Mouse (Mus musculus): ENCODE results near the gene Hras.
A peak's percentile ranks its signal among the peaks of the same experiment; 100 is the strongest.

Gene Hras

DNA sequence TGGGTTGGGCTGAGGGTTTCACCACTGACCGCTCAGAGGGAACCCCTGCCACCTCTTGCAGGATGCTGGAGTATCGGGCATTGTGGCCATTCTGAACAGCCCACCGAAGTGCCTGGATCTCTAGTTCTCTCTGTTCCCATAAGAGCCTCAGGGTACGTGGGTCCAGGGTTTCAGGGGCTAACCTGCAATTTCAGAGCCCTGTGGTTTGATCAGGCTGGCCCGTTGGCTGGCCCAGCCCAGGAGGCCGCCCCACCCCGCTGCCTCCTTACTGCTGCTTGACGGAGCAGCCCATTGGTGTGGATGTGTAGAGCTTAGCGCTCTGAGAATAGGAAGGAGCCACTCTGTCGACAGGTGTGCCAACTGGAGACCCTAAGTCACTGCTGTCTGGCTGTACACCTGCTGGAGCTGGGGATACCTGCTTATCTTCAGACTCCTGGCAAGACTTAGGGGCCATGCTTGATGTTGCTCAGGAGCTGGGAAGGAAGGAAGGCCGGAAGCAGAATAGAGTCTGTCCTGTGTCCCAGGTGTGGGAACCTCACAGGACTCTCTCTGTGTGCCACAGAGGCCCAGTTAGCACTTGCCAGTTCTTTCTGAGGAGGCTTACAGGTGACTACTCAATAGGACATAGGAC lies 19.9 kb upstream of the Hras start, which contains the start of gene Lmntd2:
Gene Lmntd2, minus strand, starts transcription at position 476 of the 631 bp plus-strand sequence.
- DNase-seq = no peak

GRCm38 (mm10) chr7:141213133-141213532 lies 19.3 kb upstream of the Hras start:
- DNase-seq = no peak

- DNase-seq = no peak
Measured at GRCm38 (mm10) chr7:141210606-141211131, 16.9 kb upstream of the Hras start.

- DNase-seq = no peak
Measured at GRCm38 (mm10) chr7:141210137-141210536, 16.3 kb upstream of the Hras start.

DNA sequence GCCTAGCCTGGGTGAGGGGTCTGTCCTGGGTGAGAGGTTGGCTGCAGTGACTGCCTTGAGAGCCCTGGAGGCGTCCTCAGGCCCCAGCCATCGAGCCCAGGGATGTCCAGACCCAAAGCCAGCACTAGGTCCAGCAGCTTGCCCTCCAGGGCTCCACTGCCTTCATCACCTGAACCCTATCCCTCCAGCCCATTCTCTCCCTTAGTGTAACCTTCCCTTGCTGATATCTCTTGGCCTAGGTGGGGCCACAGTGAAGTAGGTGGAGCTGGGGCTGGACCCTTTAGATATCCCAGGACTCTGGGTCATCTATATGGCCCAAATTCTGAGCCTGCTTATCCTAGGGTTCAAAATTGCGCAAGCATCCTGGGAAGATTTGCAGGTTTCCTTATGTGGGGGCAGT lies 15.7 kb upstream of the Hras start:
- no peak for DNase-seq

DNA sequence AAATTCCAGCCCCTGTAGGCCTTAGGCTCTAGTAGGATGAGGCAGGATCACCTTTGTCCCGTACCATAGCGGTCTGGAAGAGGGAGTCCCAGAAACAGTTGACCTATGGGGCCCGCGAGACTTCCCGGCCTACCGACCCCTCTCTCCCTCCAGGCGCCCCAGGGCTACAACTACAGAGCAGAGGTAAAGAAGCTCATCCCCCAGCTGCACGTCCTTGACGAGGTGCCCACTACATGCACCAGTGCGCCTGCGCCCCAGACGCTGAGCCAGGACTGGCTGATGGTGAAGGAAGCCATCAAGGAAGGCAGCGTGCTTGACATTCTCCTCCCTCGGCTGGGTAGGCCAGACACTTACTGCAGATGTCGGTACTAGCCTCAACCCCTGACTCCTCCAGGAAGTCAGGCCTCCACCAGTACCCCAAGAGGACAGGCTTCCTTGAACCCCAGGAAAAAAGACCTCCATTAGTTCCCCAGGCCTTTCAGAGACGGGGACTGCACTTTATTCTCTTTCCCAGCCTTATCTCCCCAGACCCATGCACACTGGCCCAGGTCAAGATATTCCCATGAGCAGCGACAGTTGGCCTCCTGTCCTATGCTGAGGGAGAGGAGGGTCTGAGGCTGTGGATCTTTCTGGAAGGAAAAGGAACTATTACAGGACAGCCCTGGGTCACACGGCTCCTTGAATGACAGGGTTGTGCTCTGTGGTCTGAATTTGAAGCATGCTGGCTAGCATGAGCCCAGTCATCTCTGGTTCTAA lies 12.6 kb upstream of the Hras start:
- no peak for DNase-seq

DNA sequence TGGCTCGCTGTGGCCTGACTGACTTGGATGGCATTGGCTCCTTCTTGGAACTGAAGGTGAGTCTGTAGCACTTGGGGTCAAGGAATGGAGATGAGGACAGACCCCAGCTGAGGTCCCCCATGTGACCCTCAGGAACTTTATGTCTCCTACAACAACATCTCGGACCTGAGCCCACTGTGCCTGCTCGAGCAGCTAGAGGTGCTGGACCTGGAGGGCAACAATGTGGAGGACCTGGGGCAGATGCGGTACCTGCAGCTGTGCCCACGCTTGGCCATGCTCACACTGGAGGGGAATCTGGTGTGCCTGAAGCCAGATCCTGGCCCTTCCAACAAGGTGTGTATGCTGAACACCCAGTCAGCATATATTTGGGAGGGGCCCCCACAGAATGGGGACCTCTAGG lies 11.7 kb upstream of the Hras start:
- no peak for DNase-seq

- DNase-seq = no peak
Measured at GRCm38 (mm10) chr7:141204546-141204945, 10.7 kb upstream of the Hras start.

DNA sequence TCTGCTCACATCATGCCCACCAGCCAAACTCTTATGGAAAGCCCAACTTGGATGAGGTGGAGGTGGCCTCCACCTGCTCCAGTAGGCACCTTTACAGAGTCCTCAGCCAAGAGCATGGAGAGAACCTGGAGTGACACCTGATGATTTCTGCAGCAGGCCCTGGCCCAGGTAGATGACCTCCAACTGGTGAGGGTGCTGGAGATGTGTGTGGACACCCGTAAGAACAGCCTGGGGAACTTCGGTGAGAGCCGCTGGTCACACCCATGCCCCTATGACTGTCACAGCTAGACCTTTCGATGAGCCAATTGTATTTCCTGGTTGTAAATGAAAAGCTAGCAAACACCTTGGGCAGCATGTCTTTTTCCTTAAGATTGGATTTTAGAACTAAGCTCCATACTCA lies 4.3 kb upstream of the Hras start:
- no peak for DNase-seq

DNA sequence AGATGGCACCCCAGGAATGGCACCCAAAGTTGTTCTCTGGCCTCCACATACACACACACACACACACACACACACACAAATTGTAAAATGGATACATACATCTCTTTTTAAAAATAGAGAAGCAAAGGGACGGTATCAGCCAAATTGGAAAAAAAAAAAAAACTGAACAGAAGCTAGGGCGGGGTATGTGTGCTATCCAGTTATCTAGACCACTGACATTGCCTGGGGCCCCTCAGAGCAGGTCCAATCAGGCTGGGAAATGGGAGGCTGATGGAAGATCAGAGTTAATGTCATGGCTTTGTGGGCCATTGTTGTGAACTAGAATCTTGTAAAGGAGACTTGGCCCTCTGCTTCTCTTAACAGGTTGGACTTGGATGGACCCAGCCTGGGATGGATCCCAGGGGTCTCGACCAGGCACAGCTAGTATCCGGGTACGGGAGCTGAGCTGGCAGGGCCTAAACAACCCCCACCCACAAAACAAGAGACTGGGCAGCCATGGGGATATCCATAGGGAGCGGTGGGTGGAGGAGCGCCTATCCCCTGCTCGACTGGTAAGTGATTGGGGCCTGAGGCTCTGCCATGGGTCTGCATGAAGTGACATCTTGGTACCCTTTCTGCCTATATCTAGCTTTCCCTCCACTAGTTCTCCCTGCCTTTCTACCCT lies 2.9 kb upstream of the Hras start:
- DNase-seq = no peak

- no peak for DNase-seq
Measured at GRCm38 (mm10) chr7:141195754-141196153, 1.9 kb upstream of the Hras start.

- peak; percentile 74 for DNase-seq
Measured at GRCm38 (mm10) chr7:141194830-141195229, 1.0 kb upstream of the Hras start.

GRCm38 (mm10) chr7:141194409-141194808 lies 604 bp upstream of the Hras start:
- DNase-seq = no peak

DNA sequence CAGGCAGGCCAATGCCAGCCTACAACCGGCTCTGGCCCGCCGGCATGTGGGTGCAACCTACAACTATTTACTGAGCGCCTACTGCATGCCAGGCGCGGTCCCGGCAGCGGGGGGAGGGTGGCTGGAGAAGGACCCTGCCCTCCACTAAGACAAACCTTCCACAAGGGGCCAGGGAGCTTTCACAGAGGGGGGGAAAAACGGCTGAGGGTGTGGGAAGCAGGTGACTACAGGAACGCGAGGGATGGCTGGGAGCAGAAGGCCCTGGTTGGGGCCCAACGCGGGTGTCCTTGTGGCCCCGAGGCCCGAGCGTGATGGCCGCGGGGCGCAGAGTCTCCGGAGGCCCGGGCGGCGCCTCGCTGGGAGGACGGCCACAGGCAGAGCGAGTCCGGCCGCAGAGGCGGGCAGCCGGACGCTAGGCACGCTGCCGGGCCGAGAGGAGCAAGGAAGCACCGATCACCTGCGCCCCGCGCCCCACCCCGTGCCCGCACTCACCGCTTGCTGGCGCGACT lies 403 bp downstream of the Hras start:
- peak; percentile 47 for DNase-seq

GRCm38 (mm10) chr7:141192776-141193347 lies 943 bp downstream of the Hras start:
- DNase-seq = peak; percentile 32

GRCm38 (mm10) chr7:141191796-141192685 lies 1.8 kb downstream of the Hras start:
- DNase-seq = no peak

- no peak for DNase-seq
Measured at GRCm38 (mm10) chr7:141191036-141191435, 2.8 kb downstream of the Hras start.

- no peak for DNase-seq
Measured at GRCm38 (mm10) chr7:141190220-141190619, 3.6 kb downstream of the Hras start.

- DNase-seq = no peak
Measured at GRCm38 (mm10) chr7:141188733-141189132, 5.1 kb downstream of the Hras start.

GRCm38 (mm10) chr7:141188194-141188593 lies 5.6 kb downstream of the Hras start:
- no peak for DNase-seq

DNA sequence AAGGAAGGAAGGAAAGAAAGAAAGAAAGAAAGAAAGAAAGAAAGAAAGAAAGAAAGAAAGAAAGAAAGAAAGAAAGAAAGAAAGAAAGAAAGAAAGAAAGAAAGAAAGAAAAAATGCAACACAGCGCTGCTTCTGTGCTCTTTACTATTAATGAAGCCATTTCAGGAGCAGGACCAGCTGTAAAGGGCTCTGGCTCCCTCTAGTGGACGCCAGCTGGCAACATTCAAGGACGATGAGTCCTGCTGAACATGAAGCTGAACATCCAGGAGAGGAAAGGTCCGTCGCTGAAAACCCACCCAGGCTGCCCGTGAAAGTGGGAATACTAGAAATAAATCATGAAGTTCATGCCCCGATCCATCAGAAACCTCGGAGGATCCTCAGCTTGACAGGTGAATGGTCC lies 17.6 kb downstream of the Hras start:
- peak; percentile 89 for DNase-seq

DNA sequence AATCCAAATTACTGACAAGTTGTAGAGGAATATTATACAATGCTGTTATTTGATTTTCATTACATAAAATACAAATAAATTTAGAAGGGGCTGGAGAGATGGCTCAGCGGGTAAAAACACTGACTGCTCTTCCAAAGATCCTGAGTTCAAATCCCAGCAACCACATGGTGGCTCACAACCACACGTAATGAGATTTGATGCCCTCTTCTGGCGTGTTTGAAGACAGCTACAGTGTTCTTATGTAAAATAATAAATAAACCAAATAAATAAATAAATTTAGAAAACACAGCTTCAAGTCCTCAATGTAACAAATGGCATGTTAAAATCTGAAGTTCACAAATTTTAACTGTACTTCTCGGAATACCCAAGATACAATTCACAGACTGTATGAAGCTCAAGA lies 18.7 kb downstream of the Hras start:
- no peak for DNase-seq

All from cerebellum, adult 8-10 months (tissue).